Mouse (Mus musculus) heart, adult 2 months (tissue): ENCODE data around the gene Cir1. TPM values are rescaled to one million over a fixed set of nuclear protein-coding genes. Genes with fewer than 3 reads are reported as not detected.

Experiments used
- DNase-seq, 2 experiments: peaks; one replicate each; pipeline ENCODE4 v3.0.0; 2021
- H3K27ac ChIP-seq: fragments of 200-600 bp; 2 replicates; pipeline ENCODE4 v1.8.1; 2022
- H3K27me3 ChIP-seq: fragments of 200-500 bp; 2 replicates; pipeline ENCODE4 v1.6.1; 2012; ENCODE audit warnings: mild to moderate bottlenecking, low read length, inconsistent platforms, mixed read lengths; ENCODE audit not compliant: control insufficient read depth, insufficient read depth
- H3K36me3 ChIP-seq: fragments of 200-500 bp; 2 replicates; pipeline ENCODE4 v1.6.1; 2012; ENCODE audit warnings: low read length, inconsistent platforms; ENCODE audit not compliant: control insufficient read depth, insufficient read depth
- H3K4me1 ChIP-seq: fragments of 200-500 bp; 2 replicates; pipeline ENCODE4 v1.6.1; 2011; ENCODE audit warnings: low read length; ENCODE audit not compliant: control insufficient read depth, insufficient read depth
- H3K4me3 ChIP-seq: fragments of 200-600 bp; 2 replicates; pipeline ENCODE4 v1.8.1; 2022
- H3K79me2 ChIP-seq: fragments of 200-500 bp; replicated peaks from 2 replicates; pipeline ENCODE4 v1.6.1; 2012; ENCODE audit warnings: mild to moderate bottlenecking, inconsistent platforms, low read length, moderate library complexity, mixed read lengths; ENCODE audit not compliant: control insufficient read depth, insufficient read depth
- H3K9ac ChIP-seq: fragments of 200-500 bp; 2 replicates; pipeline ENCODE4 v1.6.1; 2012; ENCODE audit warnings: low read depth, mild to moderate bottlenecking, control low read depth, inconsistent platforms, low read length, mixed read lengths
- CTCF ChIP-seq: fragments of 200-600 bp; IDR thresholded peaks from 2 replicates; pipeline ENCODE4 v1.8.1; 2022; ENCODE audit warnings: antibody characterized with exemption, mild to moderate bottlenecking, moderate library complexity
- EP300 ChIP-seq: fragments of 200-500 bp; IDR thresholded peaks from 2 replicates; pipeline ENCODE4 v1.6.1; 2011; ENCODE audit warnings: low read depth, low read length, control low read depth; ENCODE audit not compliant: insufficient read depth
- POLR2A ChIP-seq: fragments of 200-500 bp; IDR thresholded peaks from 2 replicates; pipeline ENCODE4 v1.6.1; 2011; ENCODE audit warnings: mild to moderate bottlenecking, low read depth, low read length, control low read depth; ENCODE audit not compliant: insufficient read depth
- WGBS: fragments of 180-500 bp; shearing (Covaris S2); methylation state at CpG from one replicate; pipeline ENCODE4 v1.1.7; 2018; 5-methylcytosine and 5-hydroxymethylcytosine counted together
- intact Hi-C: fragments of 180-260 bp; cut with DNase I; formaldehyde crosslinking; loops from one replicate; pipeline ENCODE4 v1.15.1; 2025
- polyA plus RNA-seq: library from polyadenylated mRNA; depleted of rRNA; stranded (reverse); fragments of >200 nt; gene quantifications from 2 replicates; pipeline ENCODE4 v1.2.3, GENCODE M21; 2012
- total RNA-seq, 2 experiments: library from RNA; stranded (reverse); gene quantifications; 2 replicates each; pipeline ENCODE4 v1.2.3; 2021

Gene Cir1
- total and polyA plus RNA-seq, 3 experiments = 2.5 to 14.3 (median 11.9) TPM

GRCm38 (mm10) chr2:73273249-73274118, 39.0 kb downstream of the Cir1 start:
- WGBS = 1% methylated on average over 104 of the region's 110 CpGs
- Histone ChIP-seq H3K27me3 (peaks cover 49% of the 10 kb centered on the region), H3K4me3 (peak overlapping the region; percentile 25), H3K27ac (no peak overlapping the region), H3K4me1 (no peaks in the 10 kb centered on the region; the same call in 1 of the 2 replicates), H3K36me3 (no peaks in the 10 kb centered on the region; the same call in 1 of the 2 replicates), H3K9ac (peak overlapping the region; percentile 13; the same call in 1 of the 2 replicates), H3K79me2 (no peaks in the 10 kb centered on the region)
- intact Hi-C loops = loop anchor here (10.0 kb wide), 2 partner anchors 299 to 1421 kb away; partner anchors contain the start of genes Hoxd10 and Hoxd9
- DNase-seq = peak in 1 of 2 experiments; percentile 60
- TF ChIP-seq CTCF = no peak
- TF ChIP-seq EP300 = no peak
- TF ChIP-seq POLR2A = no peak

- Histone ChIP-seq H3K4me1 (no peaks in the 10 kb centered on the region; the same call in 1 of the 2 replicates), H3K27me3 (peaks cover 53% of the 10 kb centered on the region), H3K79me2 (no peaks in the 10 kb centered on the region), H3K27ac (no peak overlapping the region), H3K36me3 (no peaks in the 10 kb centered on the region; the same call in 1 of the 2 replicates), H3K4me3 (peak overlapping the region; percentile 25; the same call in 1 of the 2 replicates), H3K9ac (no peak overlapping the region)
- peak in 1 of 2 experiments; percentile 62 for DNase-seq
- intact Hi-C loops = loop anchor here (10.0 kb wide), 2 partner anchors 298 to 1422 kb away; partner anchors contain the start of genes Hoxd10 and Hoxd9
- TF ChIP-seq POLR2A (no peak), CTCF (no peak), EP300 (no peak)
- 2% methylated on average over 54 of the region's 55 CpGs for WGBS
Measured at GRCm38 (mm10) chr2:73272351-73273248, 39.9 kb downstream of the Cir1 start.

GRCm38 (mm10) chr2:73271459-73272161, 40.9 kb downstream of the Cir1 start, which contains the start of gene Sp9:
TSS of gene Sp9 (plus strand) at chr2:73271925.
- Histone ChIP-seq H3K4me3 (no peak within 1 kb of the TSS; the same call in 1 of the 2 replicates), H3K79me2 (no peaks in the 10 kb centered on the region), H3K27ac (no peak within 1 kb of the TSS), H3K36me3 (no peaks in the 10 kb centered on the region; the same call in 1 of the 2 replicates), H3K27me3 (peaks cover 45% of the 10 kb centered on the region), H3K9ac (no peak within 1 kb of the TSS), H3K4me1 (no peaks in the 10 kb centered on the region; the same call in 1 of the 2 replicates)
- WGBS = 4% methylated on average over 48 of the region's 48 CpGs
- TF ChIP-seq EP300 = no peak
- TF ChIP-seq POLR2A = no peak
- no peak for TF ChIP-seq CTCF
- intact Hi-C loops = loop anchor here (10.0 kb wide), 2 partner anchors 297 to 1423 kb away; partner anchors contain the start of genes Hoxd10 and Hoxd9
- peak; percentile 59 to 67 for DNase-seq

GRCm38 (mm10) chr2:73270593-73271458, 41.7 kb downstream of the Cir1 start:
- Histone ChIP-seq H3K27ac (no peak overlapping the region), H3K4me3 (no peak overlapping the region), H3K9ac (no peak overlapping the region), H3K79me2 (no peaks in the 10 kb centered on the region), H3K36me3 (no peaks in the 10 kb centered on the region; the same call in 1 of the 2 replicates), H3K4me1 (no peaks in the 10 kb centered on the region; the same call in 1 of the 2 replicates), H3K27me3 (peaks cover 47% of the 10 kb centered on the region)
- 6% methylated on average over 38 of the region's 38 CpGs for WGBS
- no peak for TF ChIP-seq POLR2A
- TF ChIP-seq CTCF = no peak
- peak in 1 of 2 experiments; percentile 54 for DNase-seq
- intact Hi-C loops = loop anchor here (10.0 kb wide), 2 partner anchors 296 to 1424 kb away; partner anchors contain the start of genes Hoxd10 and Hoxd9
